Mouse (Mus musculus): ENCODE data around the gene Gm17018. TPM values are rescaled to one million over a fixed set of nuclear protein-coding genes. Genes with fewer than 3 reads are reported as not detected.
"Not testable (repeated sequence)": the region's sequence is repeated elsewhere in the genome, so short reads cannot be mapped to it uniquely, and the experiment has no call there.

Gm17018 gene
- polyA plus RNA-seq, 1 experiment from 2014 or later, result 63.0 TPM

- Histone ChIP-seq H3K27me3 (peaks cover 27% of the 10 kb centered on the region), H3K4me1 (peaks cover 20% of the 10 kb centered on the region), H3K4me2 (replicated peaks) (no peak overlapping the region), H3K9ac (no peak overlapping the region), H3K36me3 (no peaks in the 10 kb centered on the region), H3K4me3 (no peak overlapping the region), H3K27ac (no peak overlapping the region), H3K9me3 (replicated peaks) (no peaks in the 10 kb centered on the region)
- WGBS, result 54% methylated on average over 6 of the region's 6 CpGs
- ATAC-seq (ENCODE audit: low FRiP score), result no peak
Measured at GRCm38 (mm10) chr19:45535929-45536328, 24.5 kb upstream of the Gm17018 start.

- Histone ChIP-seq H3K4me3 (no peak overlapping the region), H3K9ac (no peak overlapping the region), H3K9me3 (replicated peaks) (no peaks in the 10 kb centered on the region), H3K27me3 (peaks cover 42% of the 10 kb centered on the region), H3K4me1 (peaks cover 32% of the 10 kb centered on the region), H3K36me3 (no peaks in the 10 kb centered on the region), H3K4me2 (replicated peaks) (no peak overlapping the region), H3K27ac (no peak overlapping the region)
- 60% methylated on average over 1 of the region's 1 CpGs for WGBS
- ATAC-seq (ENCODE audit: low FRiP score), result no peak
Measured at GRCm38 (mm10) chr19:45537505-45537904, 22.9 kb upstream of the Gm17018 start.

GRCm38 (mm10) chr19:45540657-45541408, 19.6 kb upstream of the Gm17018 start:
- peaks cover 70% of the 10 kb centered on the region for H3K27me3 ChIP-seq
- H3K9me3 ChIP-seq (replicated peaks), result no peaks in the 10 kb centered on the region
- WGBS, result 27% methylated on average over 8 of the region's 8 CpGs
- peak overlapping the region; percentile 73 for H3K4me2 ChIP-seq (replicated peaks)
- peaks cover 36% of the 10 kb centered on the region for H3K4me1 ChIP-seq
- H3K4me3 ChIP-seq, result peak overlapping the region; percentile 37
- H3K36me3 ChIP-seq, result no peaks in the 10 kb centered on the region
- H3K9ac ChIP-seq, result peak overlapping the region; percentile 56
- H3K27ac ChIP-seq, result peak overlapping the region; percentile 79
- peak; percentile 11 for ATAC-seq (ENCODE audit: low FRiP score)

DNA sequence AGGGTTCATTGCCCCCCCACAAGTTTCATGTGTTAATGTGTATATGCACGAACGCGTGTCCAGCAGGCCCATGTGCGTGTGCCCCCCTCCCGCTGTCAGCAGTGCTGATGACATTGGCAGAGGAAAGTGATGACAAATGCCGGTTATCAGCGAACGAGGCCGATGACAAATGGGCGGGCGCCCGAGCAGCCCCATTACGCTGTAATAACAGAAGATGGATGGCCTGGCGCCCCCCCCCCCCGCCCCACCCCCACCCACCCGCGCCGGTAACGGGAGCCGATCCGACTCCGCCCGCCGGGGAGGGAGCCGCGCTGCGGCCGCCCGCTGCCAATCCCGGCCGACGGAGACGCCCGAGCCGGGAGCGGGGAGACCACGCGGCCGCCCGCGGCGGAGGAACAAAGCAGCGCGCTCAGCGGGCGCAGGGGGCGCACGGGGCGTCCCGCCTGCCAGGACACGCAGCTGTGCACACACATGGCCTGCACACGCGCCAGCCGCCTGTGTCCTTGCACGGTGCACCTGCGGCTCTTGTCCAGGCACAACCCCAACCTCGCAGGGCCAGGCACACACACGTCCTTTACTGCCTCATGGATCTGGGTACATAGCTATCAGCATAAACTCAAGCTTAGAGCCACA, 18.9 kb upstream of the Gm17018 start:
- peak overlapping the region; percentile 79 for H3K27ac ChIP-seq
- H3K4me3 ChIP-seq, result peak overlapping the region; percentile 37
- peak; percentile 55 for ATAC-seq (ENCODE audit: low FRiP score)
- H3K4me2 ChIP-seq (replicated peaks), result peak overlapping the region; percentile 73
- H3K36me3 ChIP-seq, result no peaks in the 10 kb centered on the region
- peaks cover 35% of the 10 kb centered on the region for H3K4me1 ChIP-seq
- H3K27me3 ChIP-seq, result peaks cover 77% of the 10 kb centered on the region
- peak overlapping the region; percentile 56 for H3K9ac ChIP-seq
- no peaks in the 10 kb centered on the region for H3K9me3 ChIP-seq (replicated peaks)
- WGBS, result 1% methylated on average over 35 of the region's 58 CpGs

DNA sequence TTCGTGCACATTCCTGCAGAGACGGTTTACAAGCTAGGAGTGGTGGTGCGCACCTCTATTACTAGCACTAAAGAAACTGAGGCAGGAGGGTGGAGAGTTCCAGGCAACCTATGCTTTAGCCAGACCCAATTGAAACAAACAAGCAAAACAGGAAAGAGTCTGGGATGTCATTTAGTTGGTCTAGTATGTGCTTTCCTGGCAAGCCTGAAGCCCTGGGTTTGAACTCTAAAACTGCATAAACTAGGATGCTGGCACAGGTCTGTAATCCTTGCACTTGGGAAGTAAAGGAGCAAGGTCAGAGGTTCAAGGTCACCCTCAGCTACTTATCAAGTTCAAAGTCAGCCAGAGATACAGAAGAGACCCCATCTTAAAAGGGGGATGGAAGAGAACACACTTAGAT, 18.4 kb upstream of the Gm17018 start:
- Histone ChIP-seq H3K27me3 (peaks cover 82% of the 10 kb centered on the region), H3K4me3 (peak overlapping the region; percentile 37), H3K4me1 (peaks cover 35% of the 10 kb centered on the region), H3K9ac (peak overlapping the region; percentile 56; the same call in 1 of the 2 replicates), H3K36me3 (no peaks in the 10 kb centered on the region), H3K9me3 (replicated peaks) (no peaks in the 10 kb centered on the region), H3K27ac (peak overlapping the region; percentile 79), H3K4me2 (replicated peaks) (peak overlapping the region; percentile 73)
- 11% methylated on average over 3 of the region's 3 CpGs for WGBS
- ATAC-seq (ENCODE audit: low FRiP score), result no peak

- H3K27ac ChIP-seq, result 0 out of 2 replicates have a peak overlapping the region, but pooled peaks have one; percentile 23
- peak overlapping the region; percentile 45 for H3K9ac ChIP-seq
- H3K27me3 ChIP-seq, result peaks cover 86% of the 10 kb centered on the region
- H3K4me1 ChIP-seq, result peaks cover 38% of the 10 kb centered on the region
- no peak for ATAC-seq (ENCODE audit: low FRiP score)
- peak overlapping the region; percentile 68 for H3K4me2 ChIP-seq (replicated peaks)
- WGBS, result 2% methylated on average over 20 of the region's 26 CpGs
- peak overlapping the region; percentile 29 for H3K4me3 ChIP-seq
- no peaks in the 10 kb centered on the region for H3K36me3 ChIP-seq
- no peaks in the 10 kb centered on the region for H3K9me3 ChIP-seq (replicated peaks)
Measured at GRCm38 (mm10) chr19:45544152-45544924, 16.1 kb upstream of the Gm17018 start.

- H3K9me3 ChIP-seq (replicated peaks), result no peaks in the 10 kb centered on the region
- H3K27ac ChIP-seq, result no peak overlapping the region
- peak overlapping the region; percentile 45 for H3K9ac ChIP-seq
- H3K4me2 ChIP-seq (replicated peaks), result peak overlapping the region; percentile 68
- peaks cover 86% of the 10 kb centered on the region for H3K27me3 ChIP-seq
- ATAC-seq (ENCODE audit: low FRiP score), result peak; percentile 49
- peak overlapping the region; percentile 29 for H3K4me3 ChIP-seq
- no peaks in the 10 kb centered on the region for H3K36me3 ChIP-seq
- WGBS, result under 1% methylated on average over 30 of the region's 30 CpGs
- peaks cover 41% of the 10 kb centered on the region for H3K4me1 ChIP-seq
Measured at GRCm38 (mm10) chr19:45544925-45545321, 15.5 kb upstream of the Gm17018 start.

- Histone ChIP-seq H3K4me1 (peaks cover 20% of the 10 kb centered on the region), H3K27me3 (peaks cover 55% of the 10 kb centered on the region)
- not testable (repeated sequence) for H3K36me3 ChIP-seq; ATAC-seq (ENCODE audit: low FRiP score); H3K4me2 ChIP-seq (replicated peaks); H3K27ac ChIP-seq; H3K9ac ChIP-seq; H3K4me3 ChIP-seq; H3K9me3 ChIP-seq (replicated peaks)
Measured at GRCm38 (mm10) chr19:45548196-45548595, 12.2 kb upstream of the Gm17018 start.

DNA sequence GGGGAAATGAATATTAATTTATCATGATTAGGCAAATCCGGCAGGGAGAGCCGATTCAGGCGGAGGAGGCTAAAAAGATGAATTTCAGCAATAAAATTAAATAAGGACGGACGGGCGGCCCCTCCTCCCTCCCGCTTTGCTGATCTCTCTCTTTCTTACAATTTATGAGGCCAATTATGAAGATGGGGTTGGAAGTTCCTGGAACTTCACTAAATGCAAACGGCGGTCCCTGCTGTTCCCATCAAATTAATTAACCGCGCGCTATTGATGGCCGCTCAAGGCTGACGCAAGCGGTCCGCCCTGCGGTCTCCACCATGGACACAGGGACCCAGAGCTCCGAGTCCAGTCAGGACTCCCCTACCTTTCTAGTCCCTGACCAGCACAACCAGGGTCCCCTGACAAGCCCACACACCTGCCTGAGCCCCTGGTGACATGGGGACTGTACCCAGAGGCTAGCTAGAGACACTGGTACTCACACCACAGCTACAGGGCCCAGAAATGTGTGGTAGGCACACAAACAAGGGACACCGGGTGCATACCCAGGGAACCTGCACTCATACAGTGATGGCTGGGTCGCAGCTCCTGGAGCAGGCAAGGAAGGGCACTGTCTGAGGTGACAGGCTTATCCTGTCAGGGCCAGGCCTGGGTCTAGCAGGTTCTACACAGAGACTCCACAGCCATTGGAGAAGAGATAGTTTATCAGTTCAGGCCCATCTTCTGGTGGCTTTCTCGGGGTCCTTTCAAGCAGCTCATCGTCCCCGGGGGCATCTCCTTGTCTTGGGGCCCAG, 11.1 kb upstream of the Gm17018 start:
- peaks cover 14% of the 10 kb centered on the region for H3K4me1 ChIP-seq
- no peak overlapping the region for H3K4me3 ChIP-seq
- no peak for ATAC-seq (ENCODE audit: low FRiP score)
- H3K9ac ChIP-seq, result no peak overlapping the region
- H3K27ac ChIP-seq, result no peak overlapping the region
- no peaks in the 10 kb centered on the region for H3K9me3 ChIP-seq (replicated peaks)
- H3K4me2 ChIP-seq (replicated peaks), result no peak overlapping the region
- WGBS, result 64% methylated on average over 23 of the region's 23 CpGs
- peaks cover 15% of the 10 kb centered on the region for H3K36me3 ChIP-seq
- peaks cover 44% of the 10 kb centered on the region for H3K27me3 ChIP-seq

DNA sequence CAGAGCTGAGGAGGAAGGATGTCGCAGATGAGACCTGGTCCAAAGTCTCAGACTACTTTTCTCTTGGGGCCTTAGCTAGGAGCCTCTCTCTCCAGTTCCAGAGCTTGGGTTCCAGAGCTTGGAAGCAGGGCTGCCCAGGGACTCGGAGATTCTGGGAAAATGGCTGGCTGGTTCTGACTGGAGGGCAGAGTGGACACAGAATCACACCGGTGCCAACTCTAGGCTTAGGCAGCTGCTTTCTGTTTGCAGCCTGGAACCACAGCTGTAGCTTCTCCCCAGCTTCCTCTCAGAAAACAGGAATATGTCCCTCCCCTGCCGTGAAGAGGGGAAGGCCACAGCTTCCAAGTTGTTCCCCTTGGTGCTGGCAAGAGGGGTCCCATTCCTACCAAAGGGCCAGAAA, 10.5 kb upstream of the Gm17018 start:
- Histone ChIP-seq H3K27me3 (peaks cover 40% of the 10 kb centered on the region), H3K9me3 (replicated peaks) (no peaks in the 10 kb centered on the region), H3K4me3 (no peak overlapping the region), H3K4me1 (peaks cover 8% of the 10 kb centered on the region), H3K9ac (no peak overlapping the region), H3K36me3 (peaks cover 21% of the 10 kb centered on the region), H3K4me2 (replicated peaks) (no peak overlapping the region), H3K27ac (no peak overlapping the region)
- ATAC-seq (ENCODE audit: low FRiP score), result no peak
- 82% methylated on average over 4 of the region's 4 CpGs for WGBS

- Histone ChIP-seq H3K9ac (no peak overlapping the region), H3K4me3 (no peak overlapping the region), H3K9me3 (replicated peaks) (no peaks in the 10 kb centered on the region), H3K4me2 (replicated peaks) (no peak overlapping the region), H3K27ac (no peak overlapping the region), H3K36me3 (peaks cover 29% of the 10 kb centered on the region), H3K4me1 (peaks cover 8% of the 10 kb centered on the region; the same call in 1 of the 2 replicates), H3K27me3 (peaks cover 20% of the 10 kb centered on the region)
- no peak for ATAC-seq (ENCODE audit: low FRiP score)
- 83% methylated on average over 6 of the region's 6 CpGs for WGBS
Measured at GRCm38 (mm10) chr19:45552187-45552586, 8.2 kb upstream of the Gm17018 start.
